Mouse (Mus musculus) neutrophil, adult 5-6 weeks (primary cell): ENCODE measurements around the gene Dkk2. TPM values are rescaled to one million over a fixed set of nuclear protein-coding genes. Genes with fewer than 3 reads are reported as not detected.
"Not testable (repeated sequence)": the region's sequence is repeated elsewhere in the genome, so short reads cannot be mapped to it uniquely, and the experiment has no call there.

Experiments
- ATAC-seq: fragments of 151-379, 151-347 bp; 2 replicates; pipeline ENCODE4 v1.8.0; 2017; ENCODE audit warnings: mild to moderate bottlenecking, moderate TSS enrichment; ENCODE audit not compliant: insufficient number of reproducible peaks, poor library complexity, low FRiP score, severe bottlenecking; ENCODE audit errors: extremely low read depth
- total RNA-seq: library from RNA; stranded (forward); fragments of 200-1000 nt; gene quantifications from 2 replicates; pipeline ENCODE4 v1.2.3, GENCODE M21; 2017

The Dkk2 gene
- total RNA-seq, result 0.12 and 0.25 TPM in 2 replicates

- ATAC-seq, result no peak
Observed at GRCm38 (mm10) chr3:132085112-132085822, at the start of gene Dkk2. Dkk2 (plus strand) TSS chr3:132085292.

GRCm38 (mm10) chr3:132036704-132037103 is 48.4 kb upstream of the Dkk2 start:
- no peak for ATAC-seq

GRCm38 (mm10) chr3:132037670-132038069 is 47.4 kb upstream of the Dkk2 start:
- no peak for ATAC-seq

GRCm38 (mm10) chr3:132040066-132040465 is 45.0 kb upstream of the Dkk2 start:
- ATAC-seq, result no peak

- ATAC-seq, result no peak
Observed at GRCm38 (mm10) chr3:132050884-132051457, 34.1 kb upstream of the Dkk2 start.

- ATAC-seq, result not testable (repeated sequence)
Observed at GRCm38 (mm10) chr3:132062816-132063215, 22.3 kb upstream of the Dkk2 start.

- no peak for ATAC-seq
Observed at GRCm38 (mm10) chr3:132063374-132063773, 21.7 kb upstream of the Dkk2 start.

- ATAC-seq, result no peak
Observed at GRCm38 (mm10) chr3:132063966-132064365, 21.1 kb upstream of the Dkk2 start.

- no peak for ATAC-seq
Observed at GRCm38 (mm10) chr3:132064920-132065319, 20.2 kb upstream of the Dkk2 start.

GRCm38 (mm10) chr3:132070949-132071348 is 14.1 kb upstream of the Dkk2 start:
- no peak for ATAC-seq

- no peak for ATAC-seq
Observed at GRCm38 (mm10) chr3:132084018-132084417, 1.1 kb upstream of the Dkk2 start.

- ATAC-seq, result no peak
Observed at GRCm38 (mm10) chr3:132084680-132085079, 412 bp upstream of the Dkk2 start.

GRCm38 (mm10) chr3:132085823-132086350 is 795 bp downstream of the Dkk2 start:
- ATAC-seq, result no peak

- ATAC-seq, result no peak
Observed at GRCm38 (mm10) chr3:132086461-132086860, 1.4 kb downstream of the Dkk2 start.

- no peak for ATAC-seq
Observed at GRCm38 (mm10) chr3:132087011-132087486, 2.0 kb downstream of the Dkk2 start.

- no peak for ATAC-seq
Observed at GRCm38 (mm10) chr3:132092983-132093382, 7.9 kb downstream of the Dkk2 start.

GRCm38 (mm10) chr3:132096296-132096695 is 11.2 kb downstream of the Dkk2 start:
- no peak for ATAC-seq

GRCm38 (mm10) chr3:132100746-132101145 is 15.7 kb downstream of the Dkk2 start:
- ATAC-seq, result no peak

- ATAC-seq, result no peak
Observed at GRCm38 (mm10) chr3:132103020-132103419, 17.9 kb downstream of the Dkk2 start.

GRCm38 (mm10) chr3:132103454-132103853 is 18.4 kb downstream of the Dkk2 start:
- ATAC-seq, result no peak
